Mouse (Mus musculus) heart, adult 2 months (tissue): Measurements from ENCODE around the gene Pakap. TPM values are rescaled to one million over a fixed set of nuclear protein-coding genes. Genes with fewer than 3 reads are reported as not detected.

Experiments
- DNase-seq, 2 experiments: peaks; one replicate each; pipeline ENCODE4 v3.0.0; 2021
- H3K27ac ChIP-seq: fragments of 200-600 bp; 2 replicates; pipeline ENCODE4 v1.8.1; 2022
- H3K27me3 ChIP-seq: fragments of 200-500 bp; 2 replicates; pipeline ENCODE4 v1.6.1; 2012; ENCODE audit warnings: mild to moderate bottlenecking, low read length, inconsistent platforms, mixed read lengths; ENCODE audit not compliant: control insufficient read depth, insufficient read depth
- H3K36me3 ChIP-seq: fragments of 200-500 bp; 2 replicates; pipeline ENCODE4 v1.6.1; 2012; ENCODE audit warnings: low read length, inconsistent platforms; ENCODE audit not compliant: control insufficient read depth, insufficient read depth
- H3K4me1 ChIP-seq: fragments of 200-500 bp; 2 replicates; pipeline ENCODE4 v1.6.1; 2011; ENCODE audit warnings: low read length; ENCODE audit not compliant: control insufficient read depth, insufficient read depth
- H3K4me3 ChIP-seq: fragments of 200-600 bp; 2 replicates; pipeline ENCODE4 v1.8.1; 2022
- H3K79me2 ChIP-seq: fragments of 200-500 bp; replicated peaks from 2 replicates; pipeline ENCODE4 v1.6.1; 2012; ENCODE audit warnings: mild to moderate bottlenecking, inconsistent platforms, low read length, moderate library complexity, mixed read lengths; ENCODE audit not compliant: control insufficient read depth, insufficient read depth
- H3K9ac ChIP-seq: fragments of 200-500 bp; 2 replicates; pipeline ENCODE4 v1.6.1; 2012; ENCODE audit warnings: low read depth, mild to moderate bottlenecking, control low read depth, inconsistent platforms, low read length, mixed read lengths
- CTCF ChIP-seq: fragments of 200-600 bp; IDR thresholded peaks from 2 replicates; pipeline ENCODE4 v1.8.1; 2022; ENCODE audit warnings: antibody characterized with exemption, mild to moderate bottlenecking, moderate library complexity
- EP300 ChIP-seq: fragments of 200-500 bp; IDR thresholded peaks from 2 replicates; pipeline ENCODE4 v1.6.1; 2011; ENCODE audit warnings: low read depth, low read length, control low read depth; ENCODE audit not compliant: insufficient read depth
- POLR2A ChIP-seq: fragments of 200-500 bp; IDR thresholded peaks from 2 replicates; pipeline ENCODE4 v1.6.1; 2011; ENCODE audit warnings: mild to moderate bottlenecking, low read depth, low read length, control low read depth; ENCODE audit not compliant: insufficient read depth
- WGBS: fragments of 180-500 bp; shearing (Covaris S2); methylation state at CpG from one replicate; pipeline ENCODE4 v1.1.7; 2018; 5-methylcytosine and 5-hydroxymethylcytosine counted together
- intact Hi-C: fragments of 180-260 bp; cut with DNase I; formaldehyde crosslinking; loops from one replicate; pipeline ENCODE4 v1.15.1; 2025
- polyA plus RNA-seq: library from polyadenylated mRNA; depleted of rRNA; stranded (reverse); fragments of >200 nt; gene quantifications from 2 replicates; pipeline ENCODE4 v1.2.3, GENCODE M21; 2012
- total RNA-seq, 2 experiments: library from RNA; stranded (reverse); gene quantifications; 2 replicates each; pipeline ENCODE4 v1.2.3; 2021

Pakap gene
- total and polyA plus RNA-seq, 3 experiments: 3.3 to 35.2 (median 33.7) TPM

GRCm38 (mm10) chr4:57839343-57839742 is 271.4 kb downstream of the Pakap start:
- no peak overlapping the region for H3K4me3 ChIP-seq
- peaks cover 5% of the 10 kb centered on the region for H3K79me2 ChIP-seq
- H3K27ac ChIP-seq: 0 out of 2 replicates have a peak overlapping the region, but pooled peaks have one; percentile 20
- H3K4me1 ChIP-seq: peaks cover 34% of the 10 kb centered on the region
- WGBS: 37% methylated on average over 4 of the region's 4 CpGs
- peaks cover 11% of the 10 kb centered on the region for H3K36me3 ChIP-seq
- TF ChIP-seq EP300 (0 out of 2 replicates have a peak, but pooled peaks have one; percentile 60), CTCF (no peak)
- no peak overlapping the region for H3K9ac ChIP-seq
- no peaks in the 10 kb centered on the region for H3K27me3 ChIP-seq
- intact Hi-C loops: no loop called here
- peak in 1 of 2 experiments; percentile 34 for DNase-seq

GRCm38 (mm10) chr4:57841911-57842310 is 273.9 kb downstream of the Pakap start:
- peak; percentile 37; the same call in 1 of the 2 replicates for TF ChIP-seq EP300
- no peak for TF ChIP-seq CTCF
- peak in 1 of 2 experiments; percentile 28 for DNase-seq
- Histone ChIP-seq H3K4me1 (peaks cover 29% of the 10 kb centered on the region), H3K27me3 (no peaks in the 10 kb centered on the region), H3K4me3 (no peak overlapping the region), H3K79me2 (peaks cover 5% of the 10 kb centered on the region; the same call in 1 of the 2 replicates), H3K36me3 (peaks cover 10% of the 10 kb centered on the region), H3K27ac (peak overlapping the region; percentile 69), H3K9ac (no peak overlapping the region)
- intact Hi-C loops: no loop called here
- 30% methylated on average over 1 of the region's 1 CpGs for WGBS

GRCm38 (mm10) chr4:57842472-57843305 is 274.7 kb downstream of the Pakap start:
- DNase-seq: peak in 1 of 2 experiments; percentile 42
- peaks cover 6% of the 10 kb centered on the region for H3K79me2 ChIP-seq
- peaks cover 30% of the 10 kb centered on the region for H3K4me1 ChIP-seq
- 25% methylated on average over 11 of the region's 11 CpGs for WGBS
- H3K4me3 ChIP-seq: no peak overlapping the region
- intact Hi-C loops: no loop called here
- no peaks in the 10 kb centered on the region for H3K27me3 ChIP-seq
- H3K9ac ChIP-seq: no peak overlapping the region
- H3K27ac ChIP-seq: peak overlapping the region; percentile 69
- H3K36me3 ChIP-seq: peaks cover 10% of the 10 kb centered on the region
- peak; percentile 28; the same call in 1 of the 2 replicates for TF ChIP-seq POLR2A
- TF ChIP-seq EP300: peak; percentile 38; the same call in 1 of the 2 replicates
- no peak for TF ChIP-seq CTCF

- Histone ChIP-seq H3K9ac (peak overlapping the region; percentile 67), H3K27ac (peak overlapping the region; percentile 94), H3K4me3 (peak overlapping the region; percentile 56), H3K4me1 (peaks cover 30% of the 10 kb centered on the region), H3K36me3 (peaks cover 29% of the 10 kb centered on the region), H3K27me3 (no peaks in the 10 kb centered on the region), H3K79me2 (peaks cover 7% of the 10 kb centered on the region)
- 7% methylated on average over 10 of the region's 10 CpGs for WGBS
- TF ChIP-seq EP300: peak; percentile 69
- no peak for TF ChIP-seq CTCF
- peak; percentile 98 for TF ChIP-seq POLR2A
- DNase-seq: peak; percentile 89 to 94
- intact Hi-C loops: loop anchor here (1.0 kb wide), 2 partner anchors 32 to 172 kb away; no protein-coding TSS in a partner anchor
These were observed 277.1 kb downstream of the Pakap start for GRCm38 (mm10) chr4:57845031-57845431.

- H3K36me3 ChIP-seq: peaks cover 34% of the 10 kb centered on the region
- intact Hi-C loops: loop anchor here (1.0 to 2.0 kb wide), 4 partner anchors 17 to 172 kb away; no protein-coding TSS in a partner anchor
- peaks cover 6% of the 10 kb centered on the region for H3K79me2 ChIP-seq
- H3K9ac ChIP-seq: peak overlapping the region; percentile 67
- peaks cover 29% of the 10 kb centered on the region for H3K4me1 ChIP-seq
- 14% methylated on average over 12 of the region's 12 CpGs for WGBS
- TF ChIP-seq CTCF: no peak
- no peak for TF ChIP-seq POLR2A
- no peak for TF ChIP-seq EP300
- H3K27me3 ChIP-seq: no peaks in the 10 kb centered on the region
- H3K27ac ChIP-seq: peak overlapping the region; percentile 94
- DNase-seq: no peak
- peak overlapping the region; percentile 56 for H3K4me3 ChIP-seq
These were observed 277.7 kb downstream of the Pakap start for GRCm38 (mm10) chr4:57845541-57846210.
